Mouse (Mus musculus) stomach, embryonic 16.5 days (tissue): ENCODE measurements around the gene Hexim1. TPM values are rescaled to one million over a fixed set of nuclear protein-coding genes. Genes with fewer than 3 reads are reported as not detected.

ENCODE experiments used
- ATAC-seq: fragments of 200-750 bp; cut with Nextera tagmentation; 2 replicates; pipeline ENCODE4 v1.8.0; 2017; ENCODE audit warnings: moderate number of reproducible peaks, moderate TSS enrichment; ENCODE audit not compliant: insufficient read depth, low FRiP score
- H3K27ac ChIP-seq: fragments of 300-500 bp; sonication (generic); 2 replicates; pipeline ENCODE4 v1.5.1; 2014; ENCODE audit warnings: low read length
- H3K27me3 ChIP-seq: fragments of 300-500 bp; sonication (generic); 2 replicates; pipeline ENCODE4 v1.6.1; 2014; ENCODE audit warnings: low read length, control low read depth, mixed read lengths; ENCODE audit not compliant: control insufficient read depth, insufficient read depth
- H3K36me3 ChIP-seq: fragments of 300-500 bp; sonication (generic); 2 replicates; pipeline ENCODE4 v1.6.1; 2014; ENCODE audit warnings: low read length; ENCODE audit not compliant: control insufficient read depth, insufficient read depth
- H3K4me1 ChIP-seq: fragments of 300-500 bp; sonication (generic); 2 replicates; pipeline ENCODE4 v1.6.1; 2014; ENCODE audit warnings: low read length, control low read depth, mixed read lengths; ENCODE audit not compliant: control insufficient read depth, insufficient read depth
- H3K4me2 ChIP-seq: fragments of 300-500 bp; sonication (generic); 2 replicates; pipeline ENCODE4 v1.6.1; 2014; ENCODE audit warnings: low read depth, low read length, mixed read lengths
- H3K4me3 ChIP-seq: fragments of 300-500 bp; sonication (generic); replicated peaks from 2 replicates; pipeline ENCODE4 v1.5.1; 2014; ENCODE audit warnings: mild to moderate bottlenecking, low read length
- H3K9ac ChIP-seq: fragments of 300-500 bp; sonication (generic); 2 replicates; pipeline ENCODE4 v1.6.1; 2014; ENCODE audit warnings: low read length
- H3K9me3 ChIP-seq: fragments of 300-500 bp; sonication (generic); replicated peaks from 2 replicates; pipeline ENCODE4 v1.6.1; 2016; ENCODE audit warnings: low read length, control low read depth; ENCODE audit not compliant: control insufficient read depth
- WGBS: fragments of 180-500 bp; shearing (Covaris S2); extraction: QIAGEN DNeasy Blood & Tissue Kit; methylation state at CpG from one replicate; pipeline ENCODE4 v1.1.7; 2014; 5-methylcytosine and 5-hydroxymethylcytosine counted together
- polyA plus RNA-seq: library from polyadenylated mRNA; unstranded; fragments of >200 nt; fragmentation: Nextera tagmentation; extraction: Ambion mirVana; gene quantifications from 2 replicates; pipeline ENCODE4 v1.2.1, GENCODE M21; 2015

The Hexim1 gene
- 4.7 and 5.7 TPM in 2 replicates for polyA plus RNA-seq

DNA sequence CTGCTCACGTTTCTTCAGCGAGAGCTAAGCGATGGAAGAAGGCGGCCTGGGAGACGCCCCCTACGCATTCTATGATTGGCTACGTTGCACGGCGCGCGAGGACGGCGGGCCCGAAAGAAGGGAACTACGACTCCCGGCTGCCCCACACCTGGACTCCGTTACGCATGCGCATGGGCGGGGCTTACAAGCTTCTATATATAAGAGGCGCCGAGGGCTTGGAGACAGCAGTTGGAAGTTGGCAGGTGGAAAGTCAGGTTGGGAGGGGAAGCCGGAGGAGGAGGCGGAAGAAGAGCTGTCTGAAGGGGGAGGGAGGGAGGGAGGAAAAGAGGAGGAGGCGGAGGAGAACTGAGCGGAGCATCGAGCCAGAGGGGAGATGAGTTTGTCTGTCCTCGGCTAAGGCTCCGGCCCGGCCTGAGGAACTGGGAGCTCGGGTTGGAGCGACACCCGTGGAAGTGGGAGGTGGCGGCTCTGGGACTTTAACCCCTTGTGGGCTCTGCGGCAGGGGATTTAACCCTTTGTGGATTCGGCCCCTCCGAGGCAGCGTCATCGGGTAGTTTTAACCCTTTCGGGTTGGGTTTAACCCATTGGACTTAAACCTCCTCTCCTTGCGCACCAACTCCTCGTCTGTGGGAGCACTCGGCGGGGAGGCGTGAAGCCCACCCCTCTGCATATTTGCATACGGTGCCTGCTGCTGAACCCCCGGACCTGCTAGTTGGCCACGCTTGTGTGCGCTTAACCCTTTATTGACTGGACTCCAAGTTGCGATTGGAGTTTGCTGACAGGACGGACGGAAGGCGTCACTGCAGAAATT lies at the start of gene Hexim1:
Gene Hexim1 (plus strand): TSS at position 224 of the 811 bp plus-strand sequence.
- no peaks in the 10 kb centered on the region for H3K27me3 ChIP-seq
- H3K27ac ChIP-seq, result peak within 1 kb of the TSS; percentile 88
- H3K4me3 ChIP-seq, result peak within 1 kb of the TSS; percentile 69
- H3K4me1 ChIP-seq, result peaks cover 37% of the 10 kb centered on the region
- WGBS, result under 1% methylated on average over 53 of the region's 53 CpGs
- H3K9ac ChIP-seq, result peak within 1 kb of the TSS; percentile 89
- no peaks in the 10 kb centered on the region for H3K9me3 ChIP-seq
- no peaks in the 10 kb centered on the region for H3K36me3 ChIP-seq
- peak; percentile 94 for ATAC-seq
- H3K4me2 ChIP-seq, result peak within 1 kb of the TSS; percentile 81

DNA sequence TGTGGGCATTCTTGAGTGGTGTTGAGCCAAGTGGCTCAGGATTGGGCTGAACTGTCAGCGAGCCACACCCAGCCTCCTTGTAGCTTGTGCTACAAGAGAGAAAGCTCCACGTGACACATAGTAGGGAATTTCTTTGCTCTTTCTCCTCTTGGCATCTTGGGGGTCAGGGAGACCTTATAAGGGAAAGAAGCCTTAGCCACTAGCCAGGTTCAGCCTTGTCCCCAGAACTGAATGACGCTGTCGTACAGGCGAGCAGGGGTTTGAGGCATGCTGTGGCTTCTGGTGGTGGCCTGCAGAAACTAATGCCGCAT lies 49.0 kb upstream of the Hexim1 start:
- Histone ChIP-seq H3K27me3 (no peaks in the 10 kb centered on the region), H3K4me2 (no peak overlapping the region), H3K4me3 (no peak overlapping the region), H3K27ac (no peak overlapping the region), H3K9me3 (no peaks in the 10 kb centered on the region), H3K9ac (no peak overlapping the region), H3K36me3 (peaks cover 16% of the 10 kb centered on the region), H3K4me1 (no peaks in the 10 kb centered on the region)
- WGBS, result 86% methylated on average over 6 of the region's 6 CpGs
- ATAC-seq, result no peak

DNA sequence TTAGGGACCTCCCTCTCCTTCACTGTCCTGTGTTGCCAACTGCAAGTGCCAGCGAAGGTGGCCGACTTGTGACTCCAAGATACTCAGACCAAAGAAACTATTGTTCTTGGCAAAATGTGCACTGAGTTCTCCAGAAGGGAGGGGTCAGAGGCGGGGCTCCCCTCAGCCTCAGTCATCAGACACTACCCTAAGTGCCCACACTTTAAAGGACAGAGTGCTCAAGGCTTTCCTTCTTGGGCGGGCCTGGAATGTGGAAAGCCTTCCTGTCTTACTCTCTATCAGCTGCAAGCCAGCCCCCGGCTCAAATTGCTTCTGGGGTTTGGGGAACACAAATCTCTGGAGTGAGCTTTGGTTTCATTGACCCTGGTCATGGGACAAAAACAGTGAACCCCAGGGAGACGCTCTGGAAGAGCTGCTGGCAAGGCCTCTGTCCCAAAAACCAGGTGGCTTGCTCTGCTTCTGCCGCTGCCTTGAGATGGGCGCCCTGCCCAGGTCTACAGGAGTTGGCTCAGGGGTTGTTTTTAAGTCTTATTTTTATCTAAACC lies 48.5 kb upstream of the Hexim1 start:
- H3K27ac ChIP-seq, result no peak overlapping the region
- no peak overlapping the region for H3K9ac ChIP-seq
- 72% methylated on average over 8 of the region's 8 CpGs for WGBS
- H3K4me1 ChIP-seq, result no peaks in the 10 kb centered on the region
- H3K4me3 ChIP-seq, result no peak overlapping the region
- H3K9me3 ChIP-seq, result no peaks in the 10 kb centered on the region
- no peaks in the 10 kb centered on the region for H3K27me3 ChIP-seq
- H3K36me3 ChIP-seq, result peaks cover 16% of the 10 kb centered on the region
- ATAC-seq, result no peak
- H3K4me2 ChIP-seq, result no peak overlapping the region

DNA sequence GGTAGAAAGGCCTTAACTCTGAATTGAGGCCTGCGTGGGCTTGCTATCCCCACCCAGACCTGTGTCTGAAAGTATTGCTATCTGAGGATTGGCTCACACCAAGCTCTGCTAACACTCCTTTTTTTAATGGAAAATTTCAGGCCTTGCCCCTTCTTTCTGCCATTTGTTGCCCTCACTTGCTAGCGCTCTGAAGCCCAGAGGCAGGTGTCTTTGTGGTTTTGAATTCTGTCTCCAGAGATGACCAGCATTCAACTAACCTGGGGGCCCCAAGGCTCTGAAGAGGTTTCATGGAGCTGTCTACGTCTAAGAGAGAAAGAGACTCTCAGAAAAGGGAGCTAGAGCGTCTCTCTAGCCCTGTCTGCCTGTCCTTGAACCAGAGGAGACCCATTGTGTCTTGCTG lies 47.8 kb upstream of the Hexim1 start:
- Histone ChIP-seq H3K4me3 (no peak overlapping the region), H3K27me3 (no peaks in the 10 kb centered on the region), H3K27ac (no peak overlapping the region), H3K4me2 (no peak overlapping the region), H3K9ac (no peak overlapping the region), H3K9me3 (no peaks in the 10 kb centered on the region), H3K36me3 (peaks cover 16% of the 10 kb centered on the region), H3K4me1 (no peaks in the 10 kb centered on the region)
- ATAC-seq, result no peak
- WGBS, result 94% methylated on average over 4 of the region's 4 CpGs

DNA sequence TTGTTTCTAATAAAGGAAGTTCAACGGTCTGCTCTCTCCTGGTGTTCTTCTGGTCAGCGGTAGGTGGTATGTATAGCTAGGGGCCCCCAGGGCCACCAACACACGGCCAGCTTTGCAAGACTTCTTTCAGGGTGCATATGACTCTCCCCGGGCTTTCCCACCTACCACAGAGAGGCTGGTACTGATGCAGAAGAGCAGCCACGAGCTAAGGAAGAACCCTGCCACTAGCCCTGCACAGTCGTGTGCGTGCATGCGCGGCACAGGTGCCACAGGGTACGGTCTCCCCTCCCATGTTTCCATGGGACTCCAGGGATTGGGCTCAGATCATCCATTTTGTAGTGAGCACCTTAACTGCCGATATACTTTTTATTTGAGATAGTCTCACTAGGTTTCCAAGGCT lies 47.1 kb upstream of the Hexim1 start:
- Histone ChIP-seq H3K27ac (no peak overlapping the region), H3K4me2 (no peak overlapping the region), H3K4me3 (no peak overlapping the region), H3K36me3 (peaks cover 14% of the 10 kb centered on the region), H3K9me3 (no peaks in the 10 kb centered on the region), H3K4me1 (no peaks in the 10 kb centered on the region), H3K9ac (no peak overlapping the region), H3K27me3 (no peaks in the 10 kb centered on the region)
- WGBS, result 91% methylated on average over 11 of the region's 11 CpGs
- no peak for ATAC-seq

DNA sequence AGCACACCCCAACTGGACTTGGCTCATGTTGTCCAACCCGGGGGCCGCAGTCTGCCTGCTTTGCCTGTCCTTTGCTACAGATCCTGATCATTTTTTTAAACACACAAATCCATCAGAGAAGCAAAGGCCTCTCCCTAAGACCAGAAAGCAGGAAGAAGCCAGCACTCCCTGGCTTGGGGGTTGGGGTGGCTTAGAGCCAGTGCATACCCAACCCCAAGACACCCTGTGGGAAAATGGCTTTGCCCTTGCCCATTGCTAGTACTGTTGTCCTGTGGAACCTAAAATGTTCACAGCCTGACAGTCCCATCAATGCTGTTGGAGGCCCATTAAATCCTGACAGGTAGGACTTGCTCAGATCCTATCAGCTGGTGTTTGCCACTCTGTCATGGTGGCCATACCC lies 46.3 kb upstream of the Hexim1 start:
- Histone ChIP-seq H3K36me3 (peaks cover 5% of the 10 kb centered on the region; the same call in 1 of the 2 replicates), H3K4me1 (no peaks in the 10 kb centered on the region), H3K27me3 (no peaks in the 10 kb centered on the region), H3K4me2 (no peak overlapping the region), H3K27ac (no peak overlapping the region), H3K9me3 (no peaks in the 10 kb centered on the region), H3K9ac (no peak overlapping the region), H3K4me3 (no peak overlapping the region)
- WGBS, result 97% methylated on average over 2 of the region's 2 CpGs
- ATAC-seq, result no peak

DNA sequence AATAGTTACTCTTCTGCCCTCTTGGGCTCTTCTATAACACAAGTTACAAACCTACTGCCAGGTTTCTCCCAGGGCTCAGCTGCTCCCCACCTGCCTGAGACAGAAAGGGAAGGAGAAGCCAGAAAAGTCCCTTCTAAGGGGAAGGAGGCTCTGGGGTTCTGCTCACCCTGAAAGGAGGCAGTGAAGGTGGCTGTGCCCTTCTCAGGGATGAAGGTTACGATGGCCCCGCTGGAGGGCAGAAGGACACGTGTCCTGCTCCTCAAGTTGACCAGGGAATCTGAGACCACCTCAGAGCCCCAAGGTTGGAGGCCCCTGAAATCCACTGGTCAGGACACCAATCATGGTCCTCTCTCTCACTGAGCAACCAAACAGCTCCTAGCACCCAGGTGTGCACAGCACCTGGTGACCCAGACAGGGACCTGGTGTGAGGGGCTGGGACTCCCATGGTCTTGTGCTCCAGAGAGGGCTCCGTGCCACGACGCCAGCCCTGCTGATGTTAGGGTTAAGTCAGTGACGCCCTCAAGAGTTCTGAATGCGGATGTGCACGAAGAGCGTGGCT lies 45.6 kb upstream of the Hexim1 start:
- H3K4me2 ChIP-seq, result no peak overlapping the region
- no peak overlapping the region for H3K4me3 ChIP-seq
- H3K36me3 ChIP-seq, result peaks cover under 1% of the 10 kb centered on the region; the same call in 1 of the 2 replicates
- H3K27ac ChIP-seq, result no peak overlapping the region
- H3K4me1 ChIP-seq, result no peaks in the 10 kb centered on the region
- no peaks in the 10 kb centered on the region for H3K9me3 ChIP-seq
- WGBS, result 93% methylated on average over 10 of the region's 10 CpGs
- no peak for ATAC-seq
- no peaks in the 10 kb centered on the region for H3K27me3 ChIP-seq
- H3K9ac ChIP-seq, result no peak overlapping the region

DNA sequence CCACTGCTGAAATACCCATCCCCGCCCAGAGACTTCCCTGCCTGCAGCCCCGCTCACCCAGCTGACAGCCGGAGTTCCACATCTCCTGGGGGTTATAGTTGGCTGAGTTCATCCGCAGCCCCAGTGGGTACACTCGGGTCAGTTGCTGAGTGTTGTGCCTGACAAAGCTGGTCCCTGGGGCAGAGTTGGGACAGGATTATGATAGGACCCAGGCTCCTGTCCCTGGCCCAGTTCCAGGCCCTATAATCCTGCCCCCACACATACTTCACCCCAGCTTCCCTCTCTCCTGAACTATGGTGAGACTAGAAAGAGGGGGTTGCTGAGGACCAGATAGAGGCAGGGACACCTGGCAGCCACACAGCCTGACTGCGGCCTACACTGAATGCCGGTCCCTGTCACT lies 42.4 kb upstream of the Hexim1 start:
- Histone ChIP-seq H3K4me3 (no peak overlapping the region), H3K27ac (no peak overlapping the region), H3K4me1 (no peaks in the 10 kb centered on the region), H3K9ac (no peak overlapping the region), H3K9me3 (no peaks in the 10 kb centered on the region), H3K4me2 (no peak overlapping the region), H3K36me3 (no peaks in the 10 kb centered on the region), H3K27me3 (no peaks in the 10 kb centered on the region)
- ATAC-seq, result no peak
- 88% methylated on average over 7 of the region's 7 CpGs for WGBS

DNA sequence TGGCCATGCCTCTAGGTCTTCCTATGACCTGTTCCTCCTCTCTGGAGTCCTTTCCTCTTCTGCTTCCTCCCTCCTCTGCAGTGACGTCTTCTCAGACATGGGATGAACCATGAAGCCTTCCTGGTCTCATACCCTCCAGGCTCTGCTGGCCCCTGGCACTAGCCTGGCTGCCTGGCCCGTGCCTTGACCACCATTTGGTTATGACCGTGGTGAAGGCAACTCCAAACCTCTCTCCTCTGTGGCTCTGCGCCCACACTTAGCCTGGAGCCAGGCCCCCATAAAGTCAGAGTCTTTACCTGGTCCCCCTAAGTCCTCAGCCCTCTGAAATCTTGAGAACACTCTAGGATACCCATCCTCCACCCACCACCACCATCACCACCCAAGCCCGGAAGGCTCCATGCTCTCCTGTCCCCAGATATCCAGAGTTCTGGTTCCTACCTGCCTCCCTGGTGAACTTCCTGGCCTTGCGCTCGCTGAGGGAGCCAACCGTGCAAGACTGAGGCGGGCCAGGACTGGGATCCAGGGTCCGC lies 41.8 kb upstream of the Hexim1 start:
- ATAC-seq, result no peak
- 58% methylated on average over 10 of the region's 10 CpGs for WGBS
- Histone ChIP-seq H3K9me3 (no peaks in the 10 kb centered on the region), H3K4me2 (no peak overlapping the region), H3K9ac (no peak overlapping the region; the same call in 1 of the 2 replicates), H3K36me3 (no peaks in the 10 kb centered on the region), H3K27me3 (no peaks in the 10 kb centered on the region), H3K27ac (no peak overlapping the region), H3K4me1 (no peaks in the 10 kb centered on the region), H3K4me3 (no peak overlapping the region)
